Mouse (Mus musculus) cortical plate, adult 2 months (tissue): ENCODE results near the gene Pde3b. TPM values are rescaled to one million over a fixed set of nuclear protein-coding genes. Genes with fewer than 3 reads are reported as not detected.
"Not testable (repeated sequence)": the region's sequence is repeated elsewhere in the genome, so short reads cannot be mapped to it uniquely, and the experiment has no call there.

ENCODE experiments used
- H3K27ac ChIP-seq: fragments of 200-500 bp; 2 replicates; pipeline ENCODE4 v1.5.1; 2012; ENCODE audit warnings: low read length, control low read depth, inconsistent platforms; ENCODE audit not compliant: insufficient read depth
- H3K4me1 ChIP-seq: fragments of 200-500 bp; 2 replicates; pipeline ENCODE4 v1.6.1; 2011; ENCODE audit warnings: low read length; ENCODE audit not compliant: control insufficient read depth, insufficient read depth
- H3K4me3 ChIP-seq: fragments of 200-500 bp; 2 replicates; pipeline ENCODE4 v1.5.1; 2011; ENCODE audit warnings: mild to moderate bottlenecking, low read length, control low read depth; ENCODE audit not compliant: insufficient read depth
- CTCF ChIP-seq: fragments of 200-500 bp; IDR thresholded peaks from 2 replicates; pipeline ENCODE4 v1.5.1; 2011; ENCODE audit warnings: mild to moderate bottlenecking, control low read depth, low read length; ENCODE audit not compliant: insufficient read depth; ENCODE audit errors: extremely low read depth
- POLR2A ChIP-seq: fragments of 200-500 bp; IDR thresholded peaks from 2 replicates; pipeline ENCODE4 v1.6.1; 2011; ENCODE audit warnings: mild to moderate bottlenecking, low read length, control low read depth; ENCODE audit not compliant: insufficient read depth; ENCODE audit errors: extremely low read depth
- polyA plus RNA-seq: library from polyadenylated mRNA; depleted of rRNA; stranded (reverse); fragments of >200 nt; gene quantifications from 2 replicates; pipeline ENCODE4 v1.2.3, GENCODE M21; 2012

Gene Pde3b
- polyA plus RNA-seq, 1 experiment = 7.3 TPM

- TF ChIP-seq CTCF (no peak), POLR2A (no peak)
- no peak overlapping the region for H3K27ac ChIP-seq
- no peaks in the 10 kb centered on the region for H3K4me1 ChIP-seq
- no peak overlapping the region for H3K4me3 ChIP-seq
Observed at GRCm38 (mm10) chr7:114508879-114509278, 93.8 kb downstream of the Pde3b start.

- no peak for TF ChIP-seq CTCF
- no peak for TF ChIP-seq POLR2A
- Histone ChIP-seq H3K4me3 (no peak overlapping the region), H3K4me1 (no peaks in the 10 kb centered on the region), H3K27ac (no peak overlapping the region)
Observed at GRCm38 (mm10) chr7:114520122-114520521, 105.0 kb downstream of the Pde3b start.

GRCm38 (mm10) chr7:114526245-114526644 lies 111.2 kb downstream of the Pde3b start:
- Histone ChIP-seq H3K4me1 (no peaks in the 10 kb centered on the region), H3K27ac (no peak overlapping the region), H3K4me3 (no peak overlapping the region)
- no peak for TF ChIP-seq POLR2A
- TF ChIP-seq CTCF = no peak

- H3K4me1 ChIP-seq = no peaks in the 10 kb centered on the region
- TF ChIP-seq POLR2A (no peak), CTCF (no peak)
- no peak overlapping the region for H3K27ac ChIP-seq
- H3K4me3 ChIP-seq = no peak overlapping the region
Observed at GRCm38 (mm10) chr7:114536179-114536578, 121.1 kb downstream of the Pde3b start.

- no peak for TF ChIP-seq POLR2A
- no peak for TF ChIP-seq CTCF
- no peak within 1 kb of the TSS for H3K27ac ChIP-seq
Observed at GRCm38 (mm10) chr7:114562531-114563241, 147.6 kb downstream of the Pde3b start, which contains the start of gene Cyp2r1. Gene Cyp2r1, minus strand, starts transcription at chr7:114562972.

GRCm38 (mm10) chr7:114573866-114574265 lies 158.8 kb downstream of the Pde3b start:
- not testable (repeated sequence) for H3K4me3 ChIP-seq, H3K4me1 ChIP-seq, H3K27ac ChIP-seq

More at GRCm38 (mm10) chr7:114562531-114563241, 147.6 kb downstream of the Pde3b start, which contains the start of gene Cyp2r1:
- Histone ChIP-seq H3K4me1 (no peaks in the 10 kb centered on the region), H3K4me3 (peak within 1 kb of the TSS; percentile 52)

GRCm38 (mm10) chr7:114576931-114577330 lies 161.8 kb downstream of the Pde3b start:
- TF ChIP-seq CTCF (no peak), POLR2A (no peak)
- Histone ChIP-seq H3K4me1 (no peaks in the 10 kb centered on the region), H3K4me3 (no peak overlapping the region), H3K27ac (no peak overlapping the region)

GRCm38 (mm10) chr7:114577665-114578064 lies 162.6 kb downstream of the Pde3b start:
- H3K4me3 ChIP-seq = no peak overlapping the region
- H3K4me1 ChIP-seq = no peaks in the 10 kb centered on the region
- H3K27ac ChIP-seq = no peak overlapping the region
- TF ChIP-seq POLR2A (no peak), CTCF (no peak)

GRCm38 (mm10) chr7:114580426-114580825 lies 165.3 kb downstream of the Pde3b start:
- H3K4me1 ChIP-seq = no peaks in the 10 kb centered on the region
- no peak for TF ChIP-seq POLR2A
- TF ChIP-seq CTCF = no peak
- H3K4me3 ChIP-seq = no peak overlapping the region
- H3K27ac ChIP-seq = no peak overlapping the region

- no peak for TF ChIP-seq POLR2A
- no peak for TF ChIP-seq CTCF
- Histone ChIP-seq H3K4me1 (no peaks in the 10 kb centered on the region), H3K4me3 (no peak overlapping the region), H3K27ac (no peak overlapping the region)
Observed at GRCm38 (mm10) chr7:114581200-114581599, 166.1 kb downstream of the Pde3b start.
